Mouse (Mus musculus): Measurements from ENCODE around the gene Foxe1. TPM values are rescaled to one million over a fixed set of nuclear protein-coding genes. Genes with fewer than 3 reads are reported as not detected.

Foxe1 gene
- polyA plus RNA-seq, 1 experiment from 2014 or later = 0.07 TPM

DNA sequence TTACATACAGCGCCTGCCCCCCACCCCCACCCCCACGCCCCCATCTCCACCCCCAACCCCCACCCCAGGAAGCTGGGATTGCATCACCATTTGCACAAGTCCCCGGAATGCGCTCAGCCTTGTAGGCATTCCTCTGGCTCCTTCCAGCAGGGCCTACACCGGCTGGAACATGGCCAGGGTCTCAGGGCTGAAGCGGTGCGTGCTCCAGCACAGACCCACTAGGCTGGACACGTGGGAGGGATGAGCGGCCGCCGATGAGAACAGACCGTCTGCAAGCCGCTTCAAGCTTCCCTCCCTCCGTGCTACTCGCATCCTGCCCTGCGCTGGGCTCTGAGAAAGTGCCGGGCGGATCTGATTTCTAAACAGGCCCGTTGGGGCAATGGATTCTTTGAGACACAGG lies 27.6 kb downstream of the Foxe1 start:
- WGBS (ENCODE audit: insufficient replicate concordance) = under 1% methylated on average over 19 of the region's 19 CpGs
- ATAC-seq (replicated peaks; ENCODE audit: insufficient number of reproducible peaks, low FRiP score, low TSS enrichment) = peak; percentile 79

DNA sequence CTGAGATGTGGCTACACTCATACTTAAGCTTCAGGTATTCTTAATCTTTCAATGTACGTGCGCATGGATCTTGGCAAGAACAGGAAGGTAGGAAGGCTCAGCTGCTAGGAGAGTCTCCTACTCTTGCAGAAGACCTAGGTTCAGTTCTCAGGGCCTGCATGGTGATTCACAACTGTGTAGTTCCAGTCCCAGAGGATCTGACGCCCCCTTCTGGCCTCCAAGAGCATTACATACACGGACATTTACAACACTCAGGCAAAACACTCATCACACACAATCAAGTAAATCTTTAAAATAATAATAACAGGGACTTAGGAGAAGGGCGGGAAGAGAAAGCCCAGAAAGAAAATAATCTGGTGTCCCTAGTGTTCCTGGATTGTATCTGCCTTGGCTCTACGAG lies 31.0 kb downstream of the Foxe1 start:
- Histone ChIP-seq H3K36me3 (ENCODE audit: control insufficient read depth, insufficient read depth, low read length) (peaks cover 4% of the 10 kb centered on the region), H3K4me2 (peak overlapping the region; percentile 66), H3K9ac (ENCODE audit: low read depth, low read length) (peak overlapping the region; percentile 47; the same call in 1 of the 2 replicates), H3K27ac (ENCODE audit: low read depth, low read length) (no peak overlapping the region), H3K4me1 (ENCODE audit: control insufficient read depth, insufficient read depth, low read length) (peaks cover 9% of the 10 kb centered on the region), H3K4me3 (ENCODE audit: low read depth, low read length) (peak overlapping the region; percentile 37; the same call in 1 of the 2 replicates), H3K9me3 (replicated peaks; ENCODE audit: control insufficient read depth, low read length) (no peaks in the 10 kb centered on the region), H3K27me3 (ENCODE audit: control insufficient read depth, insufficient read depth, low read length) (no peaks in the 10 kb centered on the region)
- WGBS (ENCODE audit: insufficient replicate concordance) = 54% methylated on average over 6 of the region's 6 CpGs
- ATAC-seq (replicated peaks; ENCODE audit: insufficient number of reproducible peaks, low FRiP score, low TSS enrichment) = no peak

More for the DNA sequence above, 27.6 kb downstream of the Foxe1 start:
- H3K9me3 ChIP-seq (replicated peaks; ENCODE audit: control insufficient read depth, low read length) = no peaks in the 10 kb centered on the region
- H3K36me3 ChIP-seq (ENCODE audit: control insufficient read depth, insufficient read depth, low read length) = no peaks in the 10 kb centered on the region
- peak overlapping the region; percentile 49; the same call in 1 of the 2 replicates for H3K9ac ChIP-seq (ENCODE audit: low read depth, low read length)
- no peak overlapping the region for H3K27ac ChIP-seq (ENCODE audit: low read depth, low read length)
- peak overlapping the region; percentile 59 for H3K4me2 ChIP-seq
- H3K4me1 ChIP-seq (ENCODE audit: control insufficient read depth, insufficient read depth, low read length) = peaks cover 13% of the 10 kb centered on the region
- peak overlapping the region; percentile 12; the same call in 1 of the 2 replicates for H3K4me3 ChIP-seq (ENCODE audit: low read depth, low read length)
- peaks cover 11% of the 10 kb centered on the region for H3K27me3 ChIP-seq (ENCODE audit: control insufficient read depth, insufficient read depth, low read length)

DNA sequence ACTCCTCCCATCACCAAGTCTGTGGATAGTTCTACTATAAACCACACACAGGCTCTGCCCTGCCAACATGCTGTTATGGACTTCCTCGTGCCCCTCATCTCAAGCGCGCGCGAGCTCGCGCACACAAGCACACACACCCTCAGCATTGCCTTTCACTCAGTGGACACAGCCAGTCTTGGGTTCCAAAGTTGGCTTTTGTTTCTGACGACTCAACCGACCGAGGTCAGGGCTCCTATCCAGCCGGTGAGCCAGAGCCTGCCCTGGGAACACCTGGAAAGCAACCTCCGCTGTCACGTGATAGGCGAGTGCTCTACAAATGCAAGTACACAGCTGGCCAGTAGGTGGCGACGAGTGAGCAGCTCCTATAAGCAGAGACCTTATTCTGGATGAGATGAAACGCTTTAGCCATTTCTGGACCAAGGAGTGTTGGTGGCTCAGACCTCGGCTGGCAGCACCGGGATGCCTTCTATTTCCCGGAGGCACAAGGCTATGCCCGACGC lies 31.5 kb downstream of the Foxe1 start:
- H3K4me2 ChIP-seq = peak overlapping the region; percentile 66
- ATAC-seq (replicated peaks; ENCODE audit: insufficient number of reproducible peaks, low FRiP score, low TSS enrichment) = peak; percentile 32
- no peaks in the 10 kb centered on the region for H3K27me3 ChIP-seq (ENCODE audit: control insufficient read depth, insufficient read depth, low read length)
- peaks cover 6% of the 10 kb centered on the region for H3K36me3 ChIP-seq (ENCODE audit: control insufficient read depth, insufficient read depth, low read length)
- H3K9me3 ChIP-seq (replicated peaks; ENCODE audit: control insufficient read depth, low read length) = no peaks in the 10 kb centered on the region
- H3K27ac ChIP-seq (ENCODE audit: low read depth, low read length) = no peak overlapping the region
- H3K9ac ChIP-seq (ENCODE audit: low read depth, low read length) = peak overlapping the region; percentile 47; the same call in 1 of the 2 replicates
- H3K4me1 ChIP-seq (ENCODE audit: control insufficient read depth, insufficient read depth, low read length) = peaks cover 9% of the 10 kb centered on the region
- WGBS (ENCODE audit: insufficient replicate concordance) = 19% methylated on average over 22 of the region's 22 CpGs
- peak overlapping the region; percentile 37 for H3K4me3 ChIP-seq (ENCODE audit: low read depth, low read length)

DNA sequence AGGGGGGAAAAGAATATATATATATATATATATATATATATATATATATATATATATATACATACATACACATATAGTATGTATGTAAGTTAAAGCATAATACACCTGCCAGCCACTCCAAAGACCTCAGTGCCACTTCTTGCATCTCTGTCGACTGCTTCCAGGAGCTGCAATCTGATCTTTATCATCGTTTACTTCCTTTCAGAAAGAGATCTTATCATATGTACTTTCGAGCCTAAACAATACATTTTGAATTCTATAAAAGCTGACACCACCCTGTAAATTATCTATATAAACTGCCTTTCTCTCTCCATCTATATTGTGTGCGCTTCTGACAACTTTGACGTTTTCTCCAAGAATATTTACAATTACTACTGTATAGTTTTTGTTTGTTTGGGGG lies 45.1 kb downstream of the Foxe1 start:
- Histone ChIP-seq H3K27ac (ENCODE audit: low read depth, low read length) (no peak overlapping the region), H3K4me1 (ENCODE audit: control insufficient read depth, insufficient read depth, low read length) (no peaks in the 10 kb centered on the region), H3K9me3 (replicated peaks; ENCODE audit: control insufficient read depth, low read length) (no peaks in the 10 kb centered on the region), H3K4me2 (peak overlapping the region; percentile 68), H3K4me3 (ENCODE audit: low read depth, low read length) (peak overlapping the region; percentile 71), H3K27me3 (ENCODE audit: control insufficient read depth, insufficient read depth, low read length) (no peaks in the 10 kb centered on the region), H3K9ac (ENCODE audit: low read depth, low read length) (peak overlapping the region; percentile 94; the same call in 1 of the 2 replicates), H3K36me3 (ENCODE audit: control insufficient read depth, insufficient read depth, low read length) (peaks cover 5% of the 10 kb centered on the region; the same call in 1 of the 2 replicates)
- WGBS (ENCODE audit: insufficient replicate concordance) = 30% methylated on average over 5 of the region's 5 CpGs
- ATAC-seq (replicated peaks; ENCODE audit: insufficient number of reproducible peaks, low FRiP score, low TSS enrichment) = no peak

DNA sequence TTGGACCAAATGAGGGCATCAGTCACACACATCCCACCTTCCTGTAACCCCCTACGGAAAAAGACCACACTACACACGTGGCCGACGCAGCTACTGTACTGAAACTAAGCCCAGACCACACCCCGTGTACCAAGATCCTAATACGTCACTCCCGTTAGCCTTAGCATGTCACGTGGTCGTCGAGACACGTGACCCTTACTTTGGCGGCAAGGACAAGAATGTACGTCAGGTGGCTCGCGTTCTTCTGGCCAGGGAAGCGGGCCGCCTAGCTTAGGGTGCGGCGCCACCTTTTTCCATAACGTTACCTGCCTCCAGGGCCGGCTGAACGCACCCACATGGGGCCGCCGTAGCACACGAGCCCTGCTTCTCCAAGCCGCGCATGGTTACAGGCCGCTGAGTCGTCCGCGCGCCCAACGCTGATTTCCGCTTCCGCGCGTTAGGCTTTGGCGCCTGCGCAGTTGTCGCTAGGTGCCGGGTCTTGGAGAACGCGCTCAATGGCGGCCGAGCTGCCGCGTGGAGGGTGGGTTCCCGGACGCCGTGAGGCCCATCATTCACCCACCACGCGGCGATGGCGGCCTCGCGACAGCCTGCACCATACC lies 45.7 kb downstream of the Foxe1 start, which contains the start of gene Trmo:
Trmo (minus strand) TSS at position 425 of the 599 bp plus-strand sequence.
- no peaks in the 10 kb centered on the region for H3K9me3 ChIP-seq (replicated peaks; ENCODE audit: control insufficient read depth, low read length)
- ATAC-seq (replicated peaks; ENCODE audit: insufficient number of reproducible peaks, low FRiP score, low TSS enrichment) = peak; percentile 91
- H3K27ac ChIP-seq (ENCODE audit: low read depth, low read length) = peak within 1 kb of the TSS; percentile 88
- WGBS (ENCODE audit: insufficient replicate concordance) = under 1% methylated on average over 56 of the region's 56 CpGs
- H3K9ac ChIP-seq (ENCODE audit: low read depth, low read length) = peak within 1 kb of the TSS; percentile 94
- peak within 1 kb of the TSS; percentile 68 for H3K4me2 ChIP-seq
- peaks cover 5% of the 10 kb centered on the region; the same call in 1 of the 2 replicates for H3K36me3 ChIP-seq (ENCODE audit: control insufficient read depth, insufficient read depth, low read length)
- H3K4me1 ChIP-seq (ENCODE audit: control insufficient read depth, insufficient read depth, low read length) = no peaks in the 10 kb centered on the region
- H3K4me3 ChIP-seq (ENCODE audit: low read depth, low read length) = peak within 1 kb of the TSS; percentile 71
- H3K27me3 ChIP-seq (ENCODE audit: control insufficient read depth, insufficient read depth, low read length) = no peaks in the 10 kb centered on the region

DNA sequence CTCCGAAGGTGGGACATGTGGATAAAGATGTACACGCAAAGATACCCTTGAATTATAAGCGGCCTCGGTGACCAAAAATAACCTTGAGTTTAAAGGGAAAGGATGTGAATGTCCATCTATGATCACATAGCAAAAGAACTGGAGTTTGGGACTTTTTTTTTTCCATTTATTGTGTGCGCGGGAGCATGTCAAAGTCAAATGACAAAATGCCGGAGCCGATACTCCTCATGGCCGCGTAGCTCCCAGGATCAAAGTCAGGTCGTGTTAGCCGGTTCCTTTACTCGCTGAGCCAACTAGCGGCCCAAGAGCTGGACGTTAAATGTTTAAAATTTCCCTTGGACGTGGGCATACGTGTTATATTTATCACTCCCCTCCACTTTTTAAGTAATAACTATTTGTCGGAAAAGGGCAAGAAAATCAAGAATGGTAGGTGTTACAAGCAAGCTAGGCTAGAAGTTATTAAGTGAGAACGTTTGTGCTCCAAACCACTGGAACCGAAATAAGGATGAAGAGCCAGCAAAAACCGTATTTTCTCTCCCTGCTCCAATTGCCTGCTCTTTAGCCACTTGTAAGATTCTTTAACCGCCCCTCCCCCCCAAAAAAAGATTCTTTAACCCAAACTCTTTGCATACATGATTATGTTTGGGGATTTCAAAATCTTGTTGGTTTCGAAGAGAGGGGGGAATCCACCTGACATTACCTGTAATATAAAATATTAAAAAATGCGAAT lies 46.4 kb downstream of the Foxe1 start:
- Histone ChIP-seq H3K4me3 (ENCODE audit: low read depth, low read length) (peak overlapping the region; percentile 71), H3K4me2 (peak overlapping the region; percentile 68), H3K27me3 (ENCODE audit: control insufficient read depth, insufficient read depth, low read length) (no peaks in the 10 kb centered on the region), H3K4me1 (ENCODE audit: control insufficient read depth, insufficient read depth, low read length) (no peaks in the 10 kb centered on the region), H3K36me3 (ENCODE audit: control insufficient read depth, insufficient read depth, low read length) (peaks cover 5% of the 10 kb centered on the region; the same call in 1 of the 2 replicates), H3K9ac (ENCODE audit: low read depth, low read length) (peak overlapping the region; percentile 94), H3K27ac (ENCODE audit: low read depth, low read length) (peak overlapping the region; percentile 88), H3K9me3 (replicated peaks; ENCODE audit: control insufficient read depth, low read length) (no peaks in the 10 kb centered on the region)
- ATAC-seq (replicated peaks; ENCODE audit: insufficient number of reproducible peaks, low FRiP score, low TSS enrichment) = no peak
- WGBS (ENCODE audit: insufficient replicate concordance) = 3% methylated on average over 24 of the region's 24 CpGs

DNA sequence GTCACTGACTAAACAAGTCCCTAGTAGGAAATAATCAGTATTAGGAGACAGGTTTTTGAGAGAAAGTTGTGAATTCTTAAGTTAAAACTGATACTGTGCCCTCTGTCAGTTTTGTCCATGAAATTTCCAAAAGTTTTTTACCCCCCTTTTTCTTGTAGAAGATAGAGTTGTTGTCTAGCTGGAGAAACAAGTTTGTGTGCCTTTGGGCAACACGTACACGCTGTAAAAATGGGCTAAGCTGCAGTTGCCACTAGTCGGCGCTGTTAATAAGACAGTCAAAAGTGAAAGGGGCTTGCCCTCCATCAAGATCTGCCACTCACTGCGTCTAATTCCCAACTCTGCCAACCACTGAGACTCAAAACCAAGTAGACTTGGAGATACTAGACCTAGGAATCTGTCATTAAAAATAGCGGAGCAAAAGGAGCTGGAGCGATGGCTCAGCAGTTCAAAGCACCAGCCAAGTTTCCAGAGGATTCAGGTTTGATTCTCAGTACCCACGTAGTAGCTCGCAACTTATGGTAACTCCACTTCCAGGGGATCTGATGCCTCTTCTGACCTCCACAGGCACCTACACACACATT lies 47.1 kb downstream of the Foxe1 start:
- H3K9ac ChIP-seq (ENCODE audit: low read depth, low read length) = 0 out of 2 replicates have a peak overlapping the region, but pooled peaks have one; percentile 94
- H3K4me3 ChIP-seq (ENCODE audit: low read depth, low read length) = peak overlapping the region; percentile 71
- H3K36me3 ChIP-seq (ENCODE audit: control insufficient read depth, insufficient read depth, low read length) = no peaks in the 10 kb centered on the region
- H3K9me3 ChIP-seq (replicated peaks; ENCODE audit: control insufficient read depth, low read length) = no peaks in the 10 kb centered on the region
- no peaks in the 10 kb centered on the region for H3K27me3 ChIP-seq (ENCODE audit: control insufficient read depth, insufficient read depth, low read length)
- H3K27ac ChIP-seq (ENCODE audit: low read depth, low read length) = peak overlapping the region; percentile 88; the same call in 1 of the 2 replicates
- WGBS (ENCODE audit: insufficient replicate concordance) = 19% methylated on average over 9 of the region's 9 CpGs
- H3K4me1 ChIP-seq (ENCODE audit: control insufficient read depth, insufficient read depth, low read length) = no peaks in the 10 kb centered on the region
- ATAC-seq (replicated peaks; ENCODE audit: insufficient number of reproducible peaks, low FRiP score, low TSS enrichment) = 0 out of 2 replicates have a peak, but pooled peaks have one; percentile 33
- peak overlapping the region; percentile 68 for H3K4me2 ChIP-seq

DNA sequence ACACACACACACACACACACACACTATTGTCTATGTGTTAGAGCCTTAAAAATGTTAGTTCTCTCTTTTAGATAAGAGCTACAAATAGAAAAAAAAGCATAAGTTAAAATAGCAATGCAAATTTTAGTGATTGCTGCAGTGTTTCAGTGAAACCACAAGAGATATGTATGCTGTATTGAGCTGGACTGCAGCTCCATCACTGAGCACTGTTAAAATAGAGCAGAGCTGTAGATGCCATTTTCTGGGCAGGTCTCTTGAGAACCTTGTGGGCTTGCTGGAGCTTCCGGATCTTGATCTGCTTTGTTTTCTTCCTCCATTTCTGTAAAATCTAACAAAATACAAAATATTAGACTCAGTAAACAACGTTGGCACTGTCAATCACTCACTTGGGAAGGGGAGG lies 51.0 kb downstream of the Foxe1 start:
- no peaks in the 10 kb centered on the region for H3K4me1 ChIP-seq (ENCODE audit: control insufficient read depth, insufficient read depth, low read length)
- no peak overlapping the region for H3K9ac ChIP-seq (ENCODE audit: low read depth, low read length)
- H3K36me3 ChIP-seq (ENCODE audit: control insufficient read depth, insufficient read depth, low read length) = no peaks in the 10 kb centered on the region
- H3K27me3 ChIP-seq (ENCODE audit: control insufficient read depth, insufficient read depth, low read length) = no peaks in the 10 kb centered on the region
- H3K27ac ChIP-seq (ENCODE audit: low read depth, low read length) = no peak overlapping the region
- ATAC-seq (replicated peaks; ENCODE audit: insufficient number of reproducible peaks, low FRiP score, low TSS enrichment) = no peak
- no peak overlapping the region for H3K4me2 ChIP-seq
- H3K9me3 ChIP-seq (replicated peaks; ENCODE audit: control insufficient read depth, low read length) = no peaks in the 10 kb centered on the region
- 62% methylated on average over 2 of the region's 2 CpGs for WGBS (ENCODE audit: insufficient replicate concordance)
- H3K4me3 ChIP-seq (ENCODE audit: low read depth, low read length) = no peak overlapping the region
